Mouse (Mus musculus): Measurements from ENCODE around the gene Tmem164. TPM values are rescaled to one million over a fixed set of nuclear protein-coding genes. Genes with fewer than 3 reads are reported as not detected.

Tmem164 gene
- polyA plus RNA-seq, 1 experiment = 27.7 TPM

DNA sequence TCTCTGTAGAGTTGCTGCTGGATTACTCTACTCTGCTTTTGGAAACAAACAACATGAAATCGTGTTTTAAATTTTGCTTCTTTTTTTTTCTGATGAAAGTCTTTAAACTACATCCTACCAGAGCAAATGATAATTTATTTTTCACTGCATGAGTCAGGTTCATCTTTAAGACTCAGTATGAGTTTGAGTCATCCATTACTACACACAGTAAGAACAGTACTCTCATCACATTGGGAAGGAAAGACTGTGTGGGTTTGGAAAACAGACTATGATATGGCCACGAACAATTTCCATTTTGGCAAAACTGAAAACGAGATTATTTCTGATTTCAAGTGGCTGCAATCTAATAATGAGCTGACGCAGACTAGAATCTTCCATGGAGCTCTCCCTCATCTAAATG is 202.4 kb downstream of the Tmem164 start:
- no peak for DNase-seq (ENCODE audit: low read depth)
- TF ChIP-seq POLR2A (IDR thresholded peaks at IDR 0.05; ENCODE audit: borderline replicate concordance, extremely low read depth, insufficient read depth, insufficient read length, poor library complexity, severe bottlenecking) (no peak), CTCF (IDR thresholded peaks at IDR 0.05; ENCODE audit: borderline replicate concordance, extremely low read depth, insufficient read depth, insufficient read length) (no peak)

DNA sequence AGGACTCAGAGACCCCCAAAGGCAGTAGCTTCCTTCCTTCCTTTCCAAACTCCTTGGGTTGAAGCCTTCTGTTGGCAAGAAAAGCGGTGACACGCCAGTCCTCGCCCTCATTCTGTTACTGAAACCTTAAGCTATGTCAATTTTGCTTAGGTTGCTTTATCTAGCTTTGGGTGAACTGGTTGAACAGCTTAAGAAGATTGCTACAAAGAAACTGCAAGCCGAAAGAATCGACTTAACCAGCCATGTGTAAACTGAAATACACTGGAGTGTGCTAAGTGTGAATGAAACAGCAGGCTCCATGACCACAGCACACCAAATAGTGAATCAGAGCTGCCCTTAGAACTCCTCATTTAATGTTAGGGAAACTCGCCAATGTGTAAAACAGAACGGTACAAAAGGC is 204.8 kb downstream of the Tmem164 start:
- no peak for DNase-seq (ENCODE audit: low read depth)
- TF ChIP-seq CTCF (IDR thresholded peaks at IDR 0.05; ENCODE audit: borderline replicate concordance, extremely low read depth, insufficient read depth, insufficient read length) = no peak
- TF ChIP-seq POLR2A (IDR thresholded peaks at IDR 0.05; ENCODE audit: borderline replicate concordance, extremely low read depth, insufficient read depth, insufficient read length, poor library complexity, severe bottlenecking) = no peak
